Mouse (Mus musculus): Measurements from ENCODE around the gene Tesc. TPM values are rescaled to one million over a fixed set of nuclear protein-coding genes. Genes with fewer than 3 reads are reported as not detected.
A peak's percentile ranks its signal among the peaks of the same experiment; 100 is the strongest.

The Tesc gene
- 16.0 and 17.7 TPM in 2 replicates for polyA plus RNA-seq (2015; fragmentation: Nextera tagmentation; extraction: Ambion mirVana)

- Histone ChIP-seq H3K4me2 (peak within 1 kb of the TSS; percentile 100), H3K36me3 (no peaks in the 10 kb centered on the region), H3K9ac (0 out of 2 replicates have a peak within 1 kb of the TSS, but pooled peaks have one; percentile 16), H3K27ac (no peak within 1 kb of the TSS), H3K4me3 (replicated peaks) (peak within 1 kb of the TSS; percentile 66), H3K9me3 (no peaks in the 10 kb centered on the region), H3K27me3 (replicated peaks) (peaks cover 46% of the 10 kb centered on the region), H3K4me1 (peaks cover 33% of the 10 kb centered on the region)
- WGBS = under 1% methylated on average over 62 of the region's 63 CpGs
- no peak for ATAC-seq (ENCODE audit: insufficient read depth, low FRiP score, low read depth)
These were observed at the start of gene Tesc for GRCm38 (mm10) chr5:118027698-118028190. TSS of gene Tesc (plus strand) at chr5:118027743.

- no peaks in the 10 kb centered on the region for H3K9me3 ChIP-seq
- peaks cover 15% of the 10 kb centered on the region for H3K36me3 ChIP-seq
- peak overlapping the region; percentile 79 for H3K4me2 ChIP-seq
- H3K27ac ChIP-seq = peak overlapping the region; percentile 16; the same call in 1 of the 2 replicates
- ATAC-seq (ENCODE audit: insufficient read depth, low FRiP score, low read depth) = no peak
- H3K9ac ChIP-seq = no peak overlapping the region
- H3K4me1 ChIP-seq = peaks cover 22% of the 10 kb centered on the region
- peak overlapping the region; percentile 100 for H3K4me3 ChIP-seq (replicated peaks)
- H3K27me3 ChIP-seq (replicated peaks) = no peaks in the 10 kb centered on the region
- 55% methylated on average over 17 of the region's 17 CpGs for WGBS
These were observed 49.3 kb upstream of the Tesc start for GRCm38 (mm10) chr5:117978159-117978697.

- H3K4me1 ChIP-seq = peaks cover 22% of the 10 kb centered on the region
- no peak overlapping the region for H3K27ac ChIP-seq
- H3K4me2 ChIP-seq = peak overlapping the region; percentile 79; the same call in 1 of the 2 replicates
- H3K9me3 ChIP-seq = no peaks in the 10 kb centered on the region
- no peak overlapping the region for H3K4me3 ChIP-seq (replicated peaks)
- ATAC-seq (ENCODE audit: insufficient read depth, low FRiP score, low read depth) = no peak
- H3K36me3 ChIP-seq = peaks cover 20% of the 10 kb centered on the region
- no peaks in the 10 kb centered on the region for H3K27me3 ChIP-seq (replicated peaks)
- no peak overlapping the region for H3K9ac ChIP-seq
- WGBS = 67% methylated on average over 5 of the region's 5 CpGs
These were observed 48.5 kb upstream of the Tesc start for GRCm38 (mm10) chr5:117979082-117979481.

GRCm38 (mm10) chr5:117980921-117981320 lies 46.6 kb upstream of the Tesc start:
- 68% methylated on average over 8 of the region's 8 CpGs for WGBS
- ATAC-seq (ENCODE audit: insufficient read depth, low FRiP score, low read depth) = no peak
- Histone ChIP-seq H3K27ac (no peak overlapping the region), H3K4me1 (peaks cover 22% of the 10 kb centered on the region), H3K4me2 (no peak overlapping the region), H3K4me3 (replicated peaks) (no peak overlapping the region), H3K36me3 (peaks cover 25% of the 10 kb centered on the region), H3K9me3 (no peaks in the 10 kb centered on the region), H3K9ac (no peak overlapping the region), H3K27me3 (replicated peaks) (no peaks in the 10 kb centered on the region)

GRCm38 (mm10) chr5:117981943-117982342 lies 45.6 kb upstream of the Tesc start:
- H3K36me3 ChIP-seq = peaks cover 35% of the 10 kb centered on the region
- 76% methylated on average over 5 of the region's 5 CpGs for WGBS
- no peaks in the 10 kb centered on the region for H3K27me3 ChIP-seq (replicated peaks)
- H3K27ac ChIP-seq = no peak overlapping the region
- H3K4me3 ChIP-seq (replicated peaks) = no peak overlapping the region
- no peaks in the 10 kb centered on the region for H3K9me3 ChIP-seq
- no peak overlapping the region for H3K9ac ChIP-seq
- no peak overlapping the region for H3K4me2 ChIP-seq
- ATAC-seq (ENCODE audit: insufficient read depth, low FRiP score, low read depth) = no peak
- peaks cover 19% of the 10 kb centered on the region for H3K4me1 ChIP-seq

GRCm38 (mm10) chr5:117986327-117986726 lies 41.2 kb upstream of the Tesc start:
- no peak overlapping the region for H3K4me3 ChIP-seq (replicated peaks)
- H3K9ac ChIP-seq = no peak overlapping the region
- H3K27me3 ChIP-seq (replicated peaks) = no peaks in the 10 kb centered on the region
- no peaks in the 10 kb centered on the region for H3K9me3 ChIP-seq
- no peak overlapping the region for H3K4me2 ChIP-seq
- peaks cover 64% of the 10 kb centered on the region for H3K36me3 ChIP-seq
- no peak overlapping the region for H3K27ac ChIP-seq
- 0 out of 2 replicates have a peak, but pooled peaks cover under 1% of the 10 kb centered on the region for H3K4me1 ChIP-seq
- 50% methylated on average over 4 of the region's 4 CpGs for WGBS
- ATAC-seq (ENCODE audit: insufficient read depth, low FRiP score, low read depth) = no peak

- H3K9ac ChIP-seq = no peak overlapping the region
- WGBS = 85% methylated on average over 3 of the region's 3 CpGs
- no peaks in the 10 kb centered on the region for H3K4me1 ChIP-seq
- no peak overlapping the region for H3K4me2 ChIP-seq
- H3K27ac ChIP-seq = no peak overlapping the region
- no peak for ATAC-seq (ENCODE audit: insufficient read depth, low FRiP score, low read depth)
- H3K9me3 ChIP-seq = no peaks in the 10 kb centered on the region
- H3K36me3 ChIP-seq = peaks cover 62% of the 10 kb centered on the region
- no peak overlapping the region for H3K4me3 ChIP-seq (replicated peaks)
- H3K27me3 ChIP-seq (replicated peaks) = no peaks in the 10 kb centered on the region
These were observed 39.7 kb upstream of the Tesc start for GRCm38 (mm10) chr5:117987891-117988290.

- no peak overlapping the region for H3K9ac ChIP-seq
- H3K27me3 ChIP-seq (replicated peaks) = no peaks in the 10 kb centered on the region
- no peak overlapping the region for H3K4me2 ChIP-seq
- no peak for ATAC-seq (ENCODE audit: insufficient read depth, low FRiP score, low read depth)
- peaks cover 57% of the 10 kb centered on the region for H3K36me3 ChIP-seq
- H3K4me3 ChIP-seq (replicated peaks) = no peak overlapping the region
- no peaks in the 10 kb centered on the region for H3K4me1 ChIP-seq
- no peak overlapping the region for H3K27ac ChIP-seq
- no peaks in the 10 kb centered on the region for H3K9me3 ChIP-seq
- WGBS = 81% methylated on average over 9 of the region's 9 CpGs
These were observed 39.2 kb upstream of the Tesc start for GRCm38 (mm10) chr5:117988367-117988766.

- H3K4me1 ChIP-seq = no peaks in the 10 kb centered on the region
- ATAC-seq (ENCODE audit: insufficient read depth, low FRiP score, low read depth) = no peak
- no peak overlapping the region for H3K9ac ChIP-seq
- 91% methylated on average over 6 of the region's 6 CpGs for WGBS
- H3K27me3 ChIP-seq (replicated peaks) = no peaks in the 10 kb centered on the region
- H3K36me3 ChIP-seq = peaks cover 68% of the 10 kb centered on the region
- no peak overlapping the region for H3K4me2 ChIP-seq
- H3K4me3 ChIP-seq (replicated peaks) = no peak overlapping the region
- H3K9me3 ChIP-seq = no peaks in the 10 kb centered on the region
- no peak overlapping the region for H3K27ac ChIP-seq
These were observed 37.8 kb upstream of the Tesc start for GRCm38 (mm10) chr5:117989773-117990172.

GRCm38 (mm10) chr5:117990957-117991356 lies 36.6 kb upstream of the Tesc start:
- H3K27ac ChIP-seq = no peak overlapping the region
- no peak overlapping the region for H3K9ac ChIP-seq

GRCm38 (mm10) chr5:117993550-117993949 lies 34.0 kb upstream of the Tesc start:
- Histone ChIP-seq H3K4me1 (0 out of 2 replicates have a peak, but pooled peaks cover 5% of the 10 kb centered on the region), H3K4me2 (no peak overlapping the region), H3K36me3 (peaks cover 77% of the 10 kb centered on the region), H3K27me3 (replicated peaks) (no peaks in the 10 kb centered on the region), H3K9me3 (no peaks in the 10 kb centered on the region), H3K4me3 (replicated peaks) (no peak overlapping the region), H3K27ac (no peak overlapping the region), H3K9ac (no peak overlapping the region)
- 94% methylated on average over 6 of the region's 6 CpGs for WGBS
- ATAC-seq (ENCODE audit: insufficient read depth, low FRiP score, low read depth) = no peak

More at GRCm38 (mm10) chr5:117990957-117991356, 36.6 kb upstream of the Tesc start:
- no peaks in the 10 kb centered on the region for H3K27me3 ChIP-seq (replicated peaks)
- no peak overlapping the region for H3K4me3 ChIP-seq (replicated peaks)
- 80% methylated on average over 3 of the region's 3 CpGs for WGBS
- no peaks in the 10 kb centered on the region for H3K4me1 ChIP-seq
- no peak overlapping the region for H3K4me2 ChIP-seq
- H3K9me3 ChIP-seq = no peaks in the 10 kb centered on the region
- H3K36me3 ChIP-seq = peaks cover 73% of the 10 kb centered on the region
- no peak for ATAC-seq (ENCODE audit: insufficient read depth, low FRiP score, low read depth)

GRCm38 (mm10) chr5:117995372-117995901 lies 32.1 kb upstream of the Tesc start:
- peaks cover 64% of the 10 kb centered on the region for H3K36me3 ChIP-seq
- no peaks in the 10 kb centered on the region for H3K27me3 ChIP-seq (replicated peaks)
- no peak overlapping the region for H3K4me3 ChIP-seq (replicated peaks)
- no peaks in the 10 kb centered on the region for H3K9me3 ChIP-seq
- 85% methylated on average over 8 of the region's 8 CpGs for WGBS
- 0 out of 2 replicates have a peak, but pooled peaks cover 5% of the 10 kb centered on the region for H3K4me1 ChIP-seq
- ATAC-seq (ENCODE audit: insufficient read depth, low FRiP score, low read depth) = no peak
- no peak overlapping the region for H3K27ac ChIP-seq
- H3K9ac ChIP-seq = no peak overlapping the region
- no peak overlapping the region for H3K4me2 ChIP-seq
